Mouse (Mus musculus) small intestine, adult 2 months (tissue): ENCODE results near the gene Inmt.

Experiments used
- CTCF ChIP-seq: fragments of 200-500 bp; IDR thresholded peaks from 2 replicates; pipeline ENCODE4 v1.5.1; 2012; ENCODE audit warnings: low read depth, mild to moderate bottlenecking, control low read depth, inconsistent platforms, low read length, moderate library complexity, mixed read lengths; ENCODE audit not compliant: insufficient replicate concordance, insufficient read length; ENCODE audit errors: extremely low read depth
- POLR2A ChIP-seq: fragments of 200-500 bp; IDR thresholded peaks from 2 replicates; pipeline ENCODE4 v1.6.1; 2012; ENCODE audit warnings: low read depth, mild to moderate bottlenecking, control low read depth, inconsistent platforms, low read length, moderate library complexity

- no peak for TF ChIP-seq CTCF
- TF ChIP-seq POLR2A = no peak
These were observed 1.0 kb upstream of the Inmt start for GRCm38 (mm10) chr6:55175892-55176291.
